Mouse (Mus musculus): Measurements from ENCODE around the gene Bfsp2.

DNA sequence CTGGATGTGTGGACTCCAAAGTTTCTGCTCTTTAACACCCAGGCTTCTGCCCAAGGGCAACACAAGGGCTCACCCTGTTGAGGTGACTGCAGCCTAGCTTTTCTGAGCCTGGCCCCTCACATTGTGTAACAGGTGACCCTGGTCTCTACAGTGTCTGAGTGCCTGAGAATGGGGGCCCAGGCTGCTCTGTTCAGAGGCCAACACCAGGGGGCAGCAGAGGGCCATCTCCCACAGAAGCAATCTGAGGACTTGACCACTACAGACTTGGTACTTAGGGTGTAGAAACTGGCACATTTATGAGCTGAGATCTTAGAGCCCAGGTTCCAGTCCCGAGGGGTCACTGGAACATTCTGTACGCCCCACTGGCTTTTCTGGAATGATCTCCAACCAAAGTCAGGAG, 10.2 kb upstream of the Bfsp2 start:
- TF ChIP-seq POLR2A (IDR thresholded peaks at IDR 0.05; ENCODE audit: extremely low read depth, insufficient read depth, low read length) (no peak), CTCF (IDR thresholded peaks at IDR 0.05; ENCODE audit: low read depth, low read length) (peak; percentile 94)
